ENCODE assay signal across 9 mouse cellular contexts in the genomic region with DNA sequence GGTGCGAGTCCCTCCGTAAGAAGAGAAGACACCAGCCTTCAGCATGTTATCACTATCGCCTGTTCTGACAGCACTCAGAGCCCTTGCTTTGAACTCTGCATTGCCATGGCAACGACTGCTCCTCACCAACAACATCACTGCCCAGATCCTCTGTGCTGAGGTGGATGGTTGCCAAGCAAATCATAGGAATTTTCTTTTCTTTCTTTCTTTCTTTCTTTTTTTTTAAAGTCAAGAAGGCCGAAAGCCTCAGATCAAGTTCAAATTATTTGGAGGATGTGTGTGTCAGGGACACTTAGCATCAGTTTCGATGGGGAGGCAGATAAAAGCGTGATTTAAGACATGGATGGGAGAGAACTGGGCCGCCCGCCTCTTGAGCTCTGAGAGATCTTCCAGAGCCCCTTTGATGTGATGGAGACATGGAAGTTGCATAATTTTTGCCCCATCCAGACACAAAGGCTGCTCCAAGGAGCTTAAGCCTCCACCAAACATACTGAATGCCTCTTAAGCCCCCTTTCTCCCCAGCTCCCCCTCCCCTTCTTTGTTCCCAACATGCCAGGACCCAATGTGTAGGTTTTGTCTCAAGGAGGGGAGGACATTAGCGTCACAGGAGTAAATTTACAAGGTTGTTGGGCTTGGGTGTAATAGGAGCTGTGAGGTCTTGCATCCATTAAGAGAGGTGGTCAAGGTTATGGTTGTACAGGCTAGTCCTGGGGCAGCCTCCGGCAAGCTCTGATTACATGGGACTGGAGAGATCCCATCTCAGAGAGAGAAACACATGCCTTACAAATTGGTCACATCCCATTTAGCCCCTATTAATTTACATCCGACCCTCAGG.
DNase-seq lines count a peak whose midpoint lies in the region; ATAC-seq and TF ChIP-seq lines count a peak whose summit lies in the region.
"Had no signal": no experiment of that assay in that cellular context is flagged by ENCODE, and none has a peak within 500 bp of the region (broad histone marks: within the 10 kb centered on the region; RNA-seq: fewer than 3 reads in every experiment).

No protein-coding gene starts in this region.

- WGBS in heart, embryonic 13.5 days = 58% methylated on average over 12 of the region's 12 CpGs
- 80% methylated on average over 12 of the region's 12 CpGs for WGBS in heart, adult 2 months
- WGBS in embryonic facial prominence, embryonic 11.5 days = 38% methylated on average over 12 of the region's 12 CpGs
- 57% methylated on average over 12 of the region's 12 CpGs for WGBS in intestine, embryonic 15.5 days
- WGBS in midbrain, embryonic 11.5 days = 21% methylated on average over 12 of the region's 12 CpGs

- H3K27me3 ChIP-seq in heart, embryonic 13.5 days (replicated peaks) = peaks cover 37% of the 10 kb centered on the region
- H3K27me3 ChIP-seq in heart, adult 2 months (ENCODE audit: control insufficient read depth, insufficient read depth, low read length) = no peaks in the 10 kb centered on the region; the same call in 1 of the 2 replicates
- H3K27me3 ChIP-seq in embryonic facial prominence, embryonic 11.5 days (ENCODE audit: control insufficient read depth, insufficient read depth, low read length) = no peaks in the 10 kb centered on the region
- H3K27me3 ChIP-seq in intestine, embryonic 15.5 days (replicated peaks) = no peaks in the 10 kb centered on the region
- H3K27me3 ChIP-seq in midbrain, embryonic 11.5 days (ENCODE audit: control insufficient read depth, insufficient read depth, low read length) = no peaks in the 10 kb centered on the region

- H3K79me2 ChIP-seq in heart, adult 2 months (replicated peaks; ENCODE audit: control insufficient read depth, insufficient read depth, low read length) = no peaks in the 10 kb centered on the region

- no peak for TF ChIP-seq EP300 in heart, adult 2 months (IDR thresholded peaks at IDR 0.05; ENCODE audit: insufficient read depth, low read depth, low read length)

- no peak overlapping the region for H3K9ac ChIP-seq in heart, embryonic 13.5 days
- H3K9ac ChIP-seq in heart, adult 2 months (ENCODE audit: low read depth, low read length) = no peak overlapping the region
- no peak overlapping the region; the same call in 1 of the 2 replicates for H3K9ac ChIP-seq in embryonic facial prominence, embryonic 11.5 days (replicated peaks; ENCODE audit: low read length)
- H3K9ac ChIP-seq in intestine, embryonic 15.5 days = no peak overlapping the region
- H3K9ac ChIP-seq in midbrain, embryonic 11.5 days (ENCODE audit: low read length) = no peak overlapping the region

- TF ChIP-seq CTCF in heart, adult 2 months (IDR thresholded peaks at IDR 0.05) = no peak

- no peak for DNase-seq in heart, adult 2 months
- DNase-seq in embryonic facial prominence, embryonic 11.5 days (ENCODE audit: low spot score) = peak; percentile 80
- DNase-seq in midbrain, embryonic 11.5 days (ENCODE audit: low spot score, missing footprints) = peak; percentile 93
- DNase-seq in thymus, adult 18-20 months = no peak
- no peak for DNase-seq in layer of hippocampus, adult 9-11 months
- DNase-seq in left cerebral cortex, adult 11 months (ENCODE audit: low spot score) = no peak
- DNase-seq: adrenal gland, adult 8-10 months had no signal

- intact Hi-C loops in heart, adult 2 months (cut with DNase I) = no loop called here

- H3K4me1 ChIP-seq in heart, embryonic 13.5 days = peaks cover 35% of the 10 kb centered on the region
- H3K4me1 ChIP-seq in heart, adult 2 months (ENCODE audit: control insufficient read depth, insufficient read depth, low read length) = no peaks in the 10 kb centered on the region; the same call in 1 of the 2 replicates
- peaks cover 2% of the 10 kb centered on the region; the same call in 1 of the 2 replicates for H3K4me1 ChIP-seq in embryonic facial prominence, embryonic 11.5 days (ENCODE audit: control insufficient read depth, insufficient read depth, low read length)
- H3K4me1 ChIP-seq in intestine, embryonic 15.5 days (replicated peaks) = peaks cover 23% of the 10 kb centered on the region
- peaks cover 45% of the 10 kb centered on the region for H3K4me1 ChIP-seq in midbrain, embryonic 11.5 days (ENCODE audit: control insufficient read depth, insufficient read depth, low read length)

- no peak for ATAC-seq in heart, embryonic 13.5 days (ENCODE audit: extremely low read depth, insufficient number of reproducible peaks, low FRiP score, low TSS enrichment)
- peak; percentile 90 for ATAC-seq in embryonic facial prominence, embryonic 11.5 days (replicated peaks; ENCODE audit: insufficient number of reproducible peaks, low FRiP score, low TSS enrichment, low read depth)
- ATAC-seq in intestine, embryonic 15.5 days = 0 out of 2 replicates have a peak, but pooled peaks have one; percentile 26
- ATAC-seq in midbrain, embryonic 11.5 days (ENCODE audit: low FRiP score) = peak; percentile 78

- H3K36me3 ChIP-seq in heart, embryonic 13.5 days = no peaks in the 10 kb centered on the region
- H3K36me3 ChIP-seq in heart, adult 2 months (ENCODE audit: control insufficient read depth, insufficient read depth, low read length) = no peaks in the 10 kb centered on the region
- no peaks in the 10 kb centered on the region for H3K36me3 ChIP-seq in embryonic facial prominence, embryonic 11.5 days (replicated peaks; ENCODE audit: control insufficient read depth, insufficient read depth, low read depth, low read length)
- no peaks in the 10 kb centered on the region for H3K36me3 ChIP-seq in intestine, embryonic 15.5 days
- H3K36me3 ChIP-seq in midbrain, embryonic 11.5 days (ENCODE audit: control insufficient read depth, insufficient read depth, low read length) = no peaks in the 10 kb centered on the region

- no peak overlapping the region for H3K4me3 ChIP-seq in heart, embryonic 13.5 days
- H3K4me3 ChIP-seq in heart, adult 2 months = no peak overlapping the region
- no peak overlapping the region for H3K4me3 ChIP-seq in embryonic facial prominence, embryonic 11.5 days (ENCODE audit: low read depth, low read length)
- H3K4me3 ChIP-seq in intestine, embryonic 15.5 days (replicated peaks) = no peak overlapping the region
- H3K4me3 ChIP-seq in midbrain, embryonic 11.5 days (ENCODE audit: low read depth, low read length) = no peak overlapping the region

- no peaks in the 10 kb centered on the region for H3K9me3 ChIP-seq in heart, embryonic 13.5 days
- H3K9me3 ChIP-seq in embryonic facial prominence, embryonic 11.5 days (replicated peaks; ENCODE audit: control insufficient read depth, low read length) = no peaks in the 10 kb centered on the region
- H3K9me3 ChIP-seq in intestine, embryonic 15.5 days = no peaks in the 10 kb centered on the region
- H3K9me3 ChIP-seq in midbrain, embryonic 11.5 days (ENCODE audit: control insufficient read depth, low read length) = no peaks in the 10 kb centered on the region

- no peak for TF ChIP-seq POLR2A in heart, adult 2 months (IDR thresholded peaks at IDR 0.05; ENCODE audit: insufficient read depth, low read depth, low read length)

- H3K27ac ChIP-seq in heart, embryonic 13.5 days (replicated peaks) = peak overlapping the region; percentile 36; the same call in 1 of the 2 replicates
- no peak overlapping the region for H3K27ac ChIP-seq in heart, adult 2 months
- peak overlapping the region; percentile 73 for H3K27ac ChIP-seq in embryonic facial prominence, embryonic 11.5 days (replicated peaks; ENCODE audit: low read depth, low read length)
- no peak overlapping the region for H3K27ac ChIP-seq in intestine, embryonic 15.5 days
- H3K27ac ChIP-seq in midbrain, embryonic 11.5 days (ENCODE audit: low read depth, low read length) = peak overlapping the region; percentile 85

- H3K4me2 ChIP-seq in heart, embryonic 13.5 days = no peak overlapping the region
- H3K4me2 ChIP-seq in embryonic facial prominence, embryonic 11.5 days (ENCODE audit: low read depth, low read length) = no peak overlapping the region
- no peak overlapping the region for H3K4me2 ChIP-seq in intestine, embryonic 15.5 days (replicated peaks)
- H3K4me2 ChIP-seq in midbrain, embryonic 11.5 days = 0 out of 2 replicates have a peak overlapping the region, but pooled peaks have one; percentile 4

Comparison
In these comparisons a context has a peak if more than half of its experiments do, and no peak if none do; other contexts are left out.
1. H3K27ac ChIP-seq: peak in heart, embryonic 13.5 days (single experiment), embryonic facial prominence, embryonic 11.5 days (single experiment) and midbrain, embryonic 11.5 days (single experiment); none in heart, adult 2 months (single experiment) and intestine, embryonic 15.5 days (single experiment).
2. DNase-seq: peak in embryonic facial prominence, embryonic 11.5 days (single experiment) and midbrain, embryonic 11.5 days (single experiment); none in heart, adult 2 months (0 of 2), thymus, adult 18-20 months (0 of 2), layer of hippocampus, adult 9-11 months (single experiment) and left cerebral cortex, adult 11 months (single experiment).